Mouse (Mus musculus): ENCODE data around the gene Serpina1e.

The Serpina1e gene

GRCm38 (mm10) chr12:103958798-103959197 is at the start of gene Serpina1e:
TSS of gene Serpina1e (minus strand) at chr12:103958975.
- no peak for DNase-seq (ENCODE audit: inconsistent age in 2 of 2, low spot score in 1 of 2)

GRCm38 (mm10) chr12:104004689-104005088 is 45.9 kb upstream of the Serpina1e start:
- DNase-seq (ENCODE audit: inconsistent age in 2 of 2, low spot score in 1 of 2): no peak

GRCm38 (mm10) chr12:104003238-104003612 is 44.5 kb upstream of the Serpina1e start:
- DNase-seq (ENCODE audit: inconsistent age in 2 of 2, low spot score in 1 of 2): no peak

- DNase-seq (ENCODE audit: inconsistent age in 2 of 2, low spot score in 1 of 2): peak; percentile 60 to 87
Observed at GRCm38 (mm10) chr12:104002569-104003237, 43.9 kb upstream of the Serpina1e start.

- DNase-seq (ENCODE audit: inconsistent age in 2 of 2, low spot score in 1 of 2): no peak
Observed at GRCm38 (mm10) chr12:104000594-104000993, 41.8 kb upstream of the Serpina1e start.

- no peak for DNase-seq (ENCODE audit: inconsistent age in 2 of 2, low spot score in 1 of 2)
Observed at GRCm38 (mm10) chr12:103999611-104000010, 40.8 kb upstream of the Serpina1e start.

- no peak for DNase-seq (ENCODE audit: inconsistent age in 2 of 2, low spot score in 1 of 2)
Observed at GRCm38 (mm10) chr12:103996513-103996912, 37.7 kb upstream of the Serpina1e start.

GRCm38 (mm10) chr12:103995292-103996072 is 36.7 kb upstream of the Serpina1e start:
- DNase-seq (ENCODE audit: inconsistent age in 2 of 2, low spot score in 1 of 2): peak; percentile 54 to 90

- DNase-seq (ENCODE audit: inconsistent age in 2 of 2, low spot score in 1 of 2): no peak
Observed at GRCm38 (mm10) chr12:103992945-103993344, 34.2 kb upstream of the Serpina1e start.

- DNase-seq (ENCODE audit: inconsistent age in 2 of 2, low spot score in 1 of 2): no peak
Observed at GRCm38 (mm10) chr12:103989857-103990256, 31.1 kb upstream of the Serpina1e start, which contains the start of gene Serpina11. TSS of gene Serpina11 (minus strand) at chr12:103989957.

- DNase-seq (ENCODE audit: inconsistent age in 2 of 2, low spot score in 1 of 2): no peak
Observed at GRCm38 (mm10) chr12:103989514-103989767, 30.7 kb upstream of the Serpina1e start.

GRCm38 (mm10) chr12:103988754-103989513 is 30.2 kb upstream of the Serpina1e start:
- DNase-seq (ENCODE audit: inconsistent age in 2 of 2, low spot score in 1 of 2): no peak

- no peak for DNase-seq (ENCODE audit: inconsistent age in 2 of 2, low spot score in 1 of 2)
Observed at GRCm38 (mm10) chr12:103985868-103986267, 27.1 kb upstream of the Serpina1e start.

- peak; percentile 18 to 78 for DNase-seq (ENCODE audit: inconsistent age in 2 of 2, low spot score in 1 of 2)
Observed at GRCm38 (mm10) chr12:103984935-103985334, 26.2 kb upstream of the Serpina1e start.

GRCm38 (mm10) chr12:103981646-103982360 is 23.0 kb upstream of the Serpina1e start:
- no peak for DNase-seq (ENCODE audit: inconsistent age in 2 of 2, low spot score in 1 of 2)

GRCm38 (mm10) chr12:103978294-103978693 is 19.5 kb upstream of the Serpina1e start:
- no peak for DNase-seq (ENCODE audit: inconsistent age in 2 of 2, low spot score in 1 of 2)

GRCm38 (mm10) chr12:103977846-103978245 is 19.1 kb upstream of the Serpina1e start:
- DNase-seq (ENCODE audit: inconsistent age in 2 of 2, low spot score in 1 of 2): peak; percentile 20 to 74

GRCm38 (mm10) chr12:103977060-103977459 is 18.3 kb upstream of the Serpina1e start:
- no peak for DNase-seq (ENCODE audit: inconsistent age in 2 of 2, low spot score in 1 of 2)

- no peak for DNase-seq (ENCODE audit: inconsistent age in 2 of 2, low spot score in 1 of 2)
Observed at GRCm38 (mm10) chr12:103971080-103971479, 12.3 kb upstream of the Serpina1e start.

- DNase-seq (ENCODE audit: inconsistent age in 2 of 2, low spot score in 1 of 2): no peak
Observed at GRCm38 (mm10) chr12:103969577-103970116, 10.9 kb upstream of the Serpina1e start.

GRCm38 (mm10) chr12:103966761-103967160 is 8.0 kb upstream of the Serpina1e start:
- DNase-seq (ENCODE audit: inconsistent age in 2 of 2, low spot score in 1 of 2): no peak

Measured in adrenal gland, adult (tissue).